Mouse (Mus musculus) left cerebral cortex, postnatal 36 days (tissue): ENCODE measurements around the gene Khdrbs1. TPM values are rescaled to one million over a fixed set of nuclear protein-coding genes. Genes with fewer than 3 reads are reported as not detected.
"Not testable (repeated sequence)": the region's sequence is repeated elsewhere in the genome, so short reads cannot be mapped to it uniquely, and the experiment has no call there.

Source experiments
- DNase-seq, 2 experiments: peaks; one replicate each; pipeline ENCODE4 v3.0.0; 2021 to 2022; ENCODE audit warnings: low spot score in 2 of 2, mixed read lengths in 1 of 2
- intact Hi-C: fragments of 180-260 bp; cut with DNase I; formaldehyde crosslinking; loops from one replicate; pipeline ENCODE4 v1.15.1; 2025
- total RNA-seq, 2 experiments: library from RNA; stranded (reverse); gene quantifications; 2 replicates each; pipeline ENCODE4 v1.2.3; 2021

Khdrbs1 gene
- 10 to 100 TPM; 85.2 to 94.1 TPM for total RNA-seq

- peak; percentile 94 to 97 for DNase-seq
- intact Hi-C loops, result loop anchor here (5.0 kb wide), 1 partner anchor 40 kb away; no protein-coding TSS in a partner anchor
These were observed at the start of gene Khdrbs1 for GRCm38 (mm10) chr4:129742232-129743009. TSS of gene Khdrbs1 (minus strand) at chr4:129742303.

GRCm38 (mm10) chr4:129791399-129791798 lies 49.3 kb upstream of the Khdrbs1 start:
- intact Hi-C loops, result no loop called here

GRCm38 (mm10) chr4:129790475-129790874 lies 48.4 kb upstream of the Khdrbs1 start:
- intact Hi-C loops, result no loop called here
- no peak for DNase-seq

More at GRCm38 (mm10) chr4:129791399-129791798, 49.3 kb upstream of the Khdrbs1 start:
- DNase-seq, result no peak

- intact Hi-C loops, result loop anchor here (10.0 kb wide), 1 partner anchor 295 kb away; no protein-coding TSS in a partner anchor
- no peak for DNase-seq
These were observed 47.5 kb upstream of the Khdrbs1 start for GRCm38 (mm10) chr4:129789635-129790034.

- intact Hi-C loops, result loop anchor here (10.0 kb wide), 1 partner anchor 296 kb away; no protein-coding TSS in a partner anchor
- no peak for DNase-seq
These were observed 46.6 kb upstream of the Khdrbs1 start for GRCm38 (mm10) chr4:129788693-129789092.

- intact Hi-C loops, result loop anchor here (1.0 to 10.0 kb wide), 2 partner anchors 143 to 300 kb away; no protein-coding TSS in a partner anchor
- DNase-seq, result peak in 1 of 2 experiments; percentile 46
These were observed 43.1 kb upstream of the Khdrbs1 start for GRCm38 (mm10) chr4:129785178-129785577.

- intact Hi-C loops, result loop anchor here (5.0 to 10.0 kb wide), 2 partner anchors 81 to 301 kb away; no protein-coding TSS in a partner anchor
- DNase-seq, result no peak
These were observed 41.4 kb upstream of the Khdrbs1 start for GRCm38 (mm10) chr4:129783506-129783905.

- DNase-seq, result no peak
- intact Hi-C loops, result loop anchor here (5.0 to 10.0 kb wide), 2 partner anchors 81 to 302 kb away; no protein-coding TSS in a partner anchor
These were observed 40.8 kb upstream of the Khdrbs1 start for GRCm38 (mm10) chr4:129782857-129783331.

GRCm38 (mm10) chr4:129781881-129782675 lies 40.0 kb upstream of the Khdrbs1 start:
- DNase-seq, result no peak
- intact Hi-C loops, result loop anchor here (5.0 to 10.0 kb wide), 2 partner anchors 80 to 303 kb away; no protein-coding TSS in a partner anchor

GRCm38 (mm10) chr4:129771672-129772521 lies 29.8 kb upstream of the Khdrbs1 start:
- peak in 1 of 2 experiments; percentile 29 for DNase-seq
- intact Hi-C loops, result no loop called here

- DNase-seq, result no peak
- intact Hi-C loops, result no loop called here
These were observed 29.2 kb upstream of the Khdrbs1 start for GRCm38 (mm10) chr4:129771314-129771671.

- no peak for DNase-seq
- intact Hi-C loops, result no loop called here
These were observed 28.5 kb upstream of the Khdrbs1 start for GRCm38 (mm10) chr4:129770600-129770999.

- DNase-seq, result not testable (repeated sequence)
These were observed 26.6 kb upstream of the Khdrbs1 start for GRCm38 (mm10) chr4:129768742-129769141.

GRCm38 (mm10) chr4:129767782-129768181 lies 25.7 kb upstream of the Khdrbs1 start:
- DNase-seq, result no peak
- intact Hi-C loops, result no loop called here

More at GRCm38 (mm10) chr4:129768742-129769141, 26.6 kb upstream of the Khdrbs1 start:
- intact Hi-C loops, result not testable (repeated sequence)

- intact Hi-C loops, result no loop called here
- no peak for DNase-seq
These were observed 23.2 kb upstream of the Khdrbs1 start for GRCm38 (mm10) chr4:129765351-129765750.

GRCm38 (mm10) chr4:129762496-129762895 lies 20.4 kb upstream of the Khdrbs1 start:
- DNase-seq, intact Hi-C loops: not testable (repeated sequence)

- intact Hi-C loops, result no loop called here
- DNase-seq, result no peak
These were observed 19.5 kb upstream of the Khdrbs1 start for GRCm38 (mm10) chr4:129761606-129762005.

- intact Hi-C loops, result no loop called here
These were observed 13.4 kb upstream of the Khdrbs1 start for GRCm38 (mm10) chr4:129755455-129755854.

GRCm38 (mm10) chr4:129754742-129755141 lies 12.6 kb upstream of the Khdrbs1 start:
- intact Hi-C loops, result no loop called here
- DNase-seq, result no peak

More at GRCm38 (mm10) chr4:129755455-129755854, 13.4 kb upstream of the Khdrbs1 start:
- DNase-seq, result no peak
